Mouse (Mus musculus): ENCODE results near the gene Tgtp2.
"Not testable (repeated sequence)": the region's sequence is repeated elsewhere in the genome, so short reads cannot be mapped to it uniquely, and the experiment has no call there.

Gene Tgtp2

GRCm38 (mm10) chr11:49086858-49087361 is 22.9 kb upstream of the Tgtp2 start:
- peak; percentile 24 for DNase-seq (ENCODE audit: inconsistent ontology term)

- peak; percentile 50 for DNase-seq (ENCODE audit: inconsistent ontology term)
Observed at GRCm38 (mm10) chr11:49084875-49085274, 20.9 kb upstream of the Tgtp2 start.

- no peak for DNase-seq (ENCODE audit: inconsistent ontology term)
Observed at GRCm38 (mm10) chr11:49084385-49084784, 20.4 kb upstream of the Tgtp2 start.

- no peak for DNase-seq (ENCODE audit: inconsistent ontology term)
Observed at GRCm38 (mm10) chr11:49083808-49084207, 19.8 kb upstream of the Tgtp2 start.

GRCm38 (mm10) chr11:49083146-49083545 is 19.1 kb upstream of the Tgtp2 start:
- DNase-seq (ENCODE audit: inconsistent ontology term) = no peak

GRCm38 (mm10) chr11:49081886-49082285 is 17.9 kb upstream of the Tgtp2 start:
- no peak for DNase-seq (ENCODE audit: inconsistent ontology term)

- DNase-seq (ENCODE audit: inconsistent ontology term) = peak; percentile 21
Observed at GRCm38 (mm10) chr11:49081356-49081755, 17.4 kb upstream of the Tgtp2 start.

- DNase-seq (ENCODE audit: inconsistent ontology term) = no peak
Observed at GRCm38 (mm10) chr11:49080636-49081035, 16.6 kb upstream of the Tgtp2 start.

- DNase-seq (ENCODE audit: inconsistent ontology term) = no peak
Observed at GRCm38 (mm10) chr11:49078719-49079118, 14.7 kb upstream of the Tgtp2 start.

GRCm38 (mm10) chr11:49077012-49077411 is 13.0 kb upstream of the Tgtp2 start:
- no peak for DNase-seq (ENCODE audit: inconsistent ontology term)

GRCm38 (mm10) chr11:49076001-49076757 is 12.2 kb upstream of the Tgtp2 start, which contains the start of gene Ifi47:
Ifi47 (plus strand) TSS chr11:49076587.
- DNase-seq (ENCODE audit: inconsistent ontology term) = peak; percentile 79

GRCm38 (mm10) chr11:49068358-49068757 is 4.4 kb upstream of the Tgtp2 start:
- DNase-seq (ENCODE audit: inconsistent ontology term) = no peak

GRCm38 (mm10) chr11:49061865-49062264 is 2.1 kb downstream of the Tgtp2 start:
- not testable (repeated sequence) for DNase-seq (ENCODE audit: inconsistent ontology term)

- not testable (repeated sequence) for DNase-seq (ENCODE audit: inconsistent ontology term)
Observed at GRCm38 (mm10) chr11:49060061-49060460, 3.9 kb downstream of the Tgtp2 start.

GRCm38 (mm10) chr11:49051894-49052293 is 12.1 kb downstream of the Tgtp2 start:
- DNase-seq (ENCODE audit: inconsistent ontology term) = not testable (repeated sequence)

GRCm38 (mm10) chr11:49051093-49051891 is 12.7 kb downstream of the Tgtp2 start, which contains the start of gene 9930111J21Rik2:
9930111J21Rik2 (minus strand) TSS chr11:49051242.
- not testable (repeated sequence) for DNase-seq (ENCODE audit: inconsistent ontology term)

- DNase-seq (ENCODE audit: inconsistent ontology term) = not testable (repeated sequence)
Observed at GRCm38 (mm10) chr11:49050064-49050463, 13.9 kb downstream of the Tgtp2 start.

GRCm38 (mm10) chr11:49012074-49012473 is 51.9 kb downstream of the Tgtp2 start:
- DNase-seq (ENCODE audit: inconsistent ontology term) = not testable (repeated sequence)
